Mouse (Mus musculus): ENCODE results near the gene Zfp638.

GRCm38 (mm10) chr6:83857476-83857875, 9.4 kb upstream of the Zfp638 start:
- no peak for TF ChIP-seq CTCF (IDR thresholded peaks at IDR 0.05; ENCODE audit: low read depth, low read length)
- TF ChIP-seq POLR2A (IDR thresholded peaks at IDR 0.05; ENCODE audit: extremely low read depth, insufficient read depth, low read length), result no peak

All from liver, adult 2 months (tissue).